Mouse (Mus musculus): Measurements from ENCODE around the gene Ldhal6b.

- no peak for TF ChIP-seq POLR2A (IDR thresholded peaks at IDR 0.05; ENCODE audit: borderline replicate concordance, extremely low read depth, insufficient read depth, insufficient read length, poor library complexity, severe bottlenecking)
- TF ChIP-seq CTCF (IDR thresholded peaks at IDR 0.05; ENCODE audit: borderline replicate concordance, extremely low read depth, insufficient read depth, insufficient read length): no peak
These were observed 32.9 kb downstream of the Ldhal6b start for GRCm38 (mm10) chr17:5385694-5386093.

Data from brain, embryonic 14.5 days (tissue).